Mouse (Mus musculus) gastrocnemius, adult 18-20 months (tissue): ENCODE data around the gene Fcrlb. TPM values are rescaled to one million over a fixed set of nuclear protein-coding genes. Genes with fewer than 3 reads are reported as not detected.

Experiments used
- DNase-seq: peaks from one replicate; pipeline ENCODE4 v3.0.0; 2021; ENCODE audit warnings: low spot score
- total RNA-seq, 2 experiments: library from RNA; stranded (reverse); gene quantifications; 2 replicates each; pipeline ENCODE4 v1.2.3; 2021

The Fcrlb gene
- total RNA-seq, 2 experiments from 2014 or later, result not detected

GRCm38 (mm10) chr1:170868905-170869283 is 43.8 kb downstream of the Fcrlb start:
- DNase-seq, result no peak

DNA sequence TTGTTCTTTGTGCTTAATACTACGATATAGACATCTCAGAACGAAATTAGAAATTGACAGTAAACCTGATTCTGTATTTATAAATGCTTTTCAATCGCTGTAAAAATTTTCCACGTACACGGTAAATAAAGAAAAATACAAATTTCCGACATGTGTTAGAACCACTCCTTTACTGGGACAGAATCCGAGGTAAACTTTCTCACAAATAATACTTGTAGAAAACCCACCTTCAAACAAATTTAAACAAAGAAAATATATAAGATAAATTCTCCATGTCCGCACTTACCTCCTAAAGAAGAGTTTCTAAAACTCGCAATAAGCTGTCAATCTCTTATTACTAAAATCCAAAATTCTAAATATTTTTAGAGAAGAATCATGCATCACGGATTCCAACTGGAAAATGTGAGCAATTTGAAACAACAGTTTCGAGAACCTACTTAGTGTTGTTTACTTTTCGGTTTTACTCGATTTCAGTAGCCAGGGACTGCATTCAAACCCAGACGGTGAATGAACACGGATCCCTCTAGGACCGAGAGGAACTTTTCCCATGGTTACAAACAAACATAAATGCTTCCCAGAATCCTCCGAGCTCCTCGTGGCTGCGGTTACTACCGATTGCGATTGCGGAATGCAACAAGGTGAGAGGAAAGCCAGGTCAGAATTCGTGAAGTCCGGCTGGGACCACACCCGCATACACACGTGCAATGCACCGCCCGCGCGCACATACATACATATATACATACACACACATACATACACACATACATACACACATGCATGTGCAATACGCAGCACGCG is 44.4 kb downstream of the Fcrlb start:
- DNase-seq, result peak; percentile 75

DNA sequence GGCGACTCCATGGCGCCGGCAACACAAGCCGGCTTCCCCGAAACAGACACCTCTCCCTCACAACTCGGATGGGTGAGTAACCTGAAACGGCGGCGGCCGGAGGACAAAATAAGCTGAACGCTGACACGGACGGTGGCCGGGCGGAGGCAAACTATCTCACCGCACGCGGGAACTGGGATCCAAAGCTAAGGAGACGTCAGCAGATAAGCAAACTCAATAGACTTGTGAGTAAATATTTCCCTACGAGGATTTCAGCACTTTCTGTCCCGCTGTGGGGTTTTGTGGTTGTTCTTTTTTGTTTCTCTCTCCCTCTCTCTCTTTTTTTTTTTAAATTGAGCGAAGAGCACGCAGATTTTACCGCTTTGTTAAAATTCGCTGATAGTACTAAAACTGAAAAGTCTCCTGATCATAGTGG is 45.0 kb downstream of the Fcrlb start, which contains the start of gene Atf6:
Gene Atf6, minus strand, starts transcription at position 81 of the 415 bp plus-strand sequence.
- peak; percentile 97 for DNase-seq

- DNase-seq, result peak; percentile 34
These were observed 45.6 kb downstream of the Fcrlb start for GRCm38 (mm10) chr1:170866992-170867690.

DNA sequence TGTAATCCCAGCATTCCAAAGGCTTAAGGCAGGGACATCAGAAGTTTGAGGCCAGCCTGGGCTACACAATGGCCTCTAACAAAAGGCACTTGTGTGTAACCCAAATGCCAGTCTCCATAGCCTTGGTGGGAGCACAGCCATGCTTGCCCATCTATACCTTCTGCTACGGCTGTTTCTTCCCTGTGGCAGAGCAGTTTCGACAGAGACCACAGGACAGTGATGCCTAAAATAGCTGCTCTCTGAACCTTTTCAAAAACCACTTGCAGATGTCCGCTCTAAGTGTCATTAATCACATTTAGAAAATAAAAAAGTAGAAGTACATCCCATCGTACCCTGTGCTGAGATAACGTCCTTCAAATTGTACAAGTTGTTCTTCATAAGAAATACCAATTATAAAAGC is 47.3 kb downstream of the Fcrlb start:
- no peak for DNase-seq

GRCm38 (mm10) chr1:170864754-170865153 is 48.0 kb downstream of the Fcrlb start:
- DNase-seq, result no peak

- DNase-seq, result no peak
These were observed 48.5 kb downstream of the Fcrlb start for GRCm38 (mm10) chr1:170864234-170864633.

DNA sequence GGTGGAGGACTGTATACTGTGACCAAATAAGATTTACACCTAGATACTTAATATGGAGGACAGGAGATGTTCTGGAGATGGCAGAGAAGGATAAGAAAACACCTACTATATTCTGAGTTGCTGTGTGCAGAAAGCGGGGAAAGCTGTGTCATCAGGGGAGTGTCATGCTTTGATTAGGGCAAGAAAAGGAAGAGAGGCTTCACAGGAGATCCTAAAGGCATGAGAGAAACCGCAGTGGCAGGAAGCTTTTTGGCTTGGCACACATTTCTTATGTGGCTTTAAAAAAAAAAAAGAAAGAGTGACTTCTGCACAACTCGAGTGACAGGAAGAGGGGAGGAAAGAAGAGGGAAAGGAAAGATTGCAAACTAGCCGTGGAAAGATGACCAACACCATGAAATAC is 49.7 kb downstream of the Fcrlb start:
- DNase-seq, result no peak

GRCm38 (mm10) chr1:170862435-170862717 is 50.4 kb downstream of the Fcrlb start:
- no peak for DNase-seq

DNA sequence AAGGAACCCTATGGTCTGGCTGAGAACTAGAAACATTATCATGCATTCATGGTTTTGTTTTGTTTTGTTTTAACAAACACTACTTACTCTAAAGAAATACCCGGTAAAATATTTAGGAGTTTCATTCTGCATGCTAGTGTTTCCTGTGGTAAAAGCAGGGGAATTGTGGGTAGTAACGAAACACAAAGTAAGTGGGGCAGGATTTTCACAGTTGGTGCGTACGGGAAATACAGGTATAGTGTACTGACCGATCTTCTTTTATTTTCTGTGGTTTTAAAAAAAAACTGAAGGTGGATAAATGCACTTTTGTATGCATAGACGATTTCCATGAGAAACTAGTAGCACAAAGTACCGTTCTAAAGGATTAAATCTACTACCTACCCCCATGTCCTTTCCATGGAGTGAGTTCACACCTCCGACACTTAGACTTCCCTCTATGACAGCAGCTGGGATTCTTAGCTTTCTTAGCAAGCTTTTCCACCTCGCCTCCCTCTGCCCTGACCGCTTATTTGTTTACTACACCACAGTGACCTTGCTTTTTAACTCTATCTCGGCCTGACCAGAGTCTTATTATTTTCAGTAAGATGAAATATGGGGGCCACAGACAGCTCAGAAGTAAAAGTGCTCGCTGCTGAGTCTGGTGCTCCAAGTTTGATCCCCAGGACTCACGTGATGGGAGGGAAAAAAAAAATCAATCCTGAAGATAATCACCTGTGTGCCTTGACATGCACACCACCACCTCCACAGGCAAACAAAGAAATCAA is 50.9 kb downstream of the Fcrlb start:
- DNase-seq, result no peak

DNA sequence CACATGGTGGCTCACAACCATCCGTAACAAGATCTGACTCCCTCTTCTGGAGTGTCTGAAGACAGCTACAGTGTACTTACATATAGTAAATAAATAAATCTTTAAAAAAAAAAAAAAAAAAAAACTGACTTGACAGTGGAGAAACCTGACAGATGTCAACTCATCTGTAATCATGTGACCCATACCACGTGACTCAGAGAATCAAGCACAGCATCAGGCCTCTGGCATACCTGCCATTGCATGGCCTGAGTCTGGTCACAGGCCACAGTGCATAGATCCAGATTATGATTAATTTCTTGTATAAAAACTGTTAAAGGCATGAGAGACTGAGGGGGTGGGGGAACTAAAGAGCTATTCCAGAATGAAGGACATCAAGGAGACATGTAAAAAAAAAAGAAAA is 53.9 kb downstream of the Fcrlb start:
- no peak for DNase-seq

DNA sequence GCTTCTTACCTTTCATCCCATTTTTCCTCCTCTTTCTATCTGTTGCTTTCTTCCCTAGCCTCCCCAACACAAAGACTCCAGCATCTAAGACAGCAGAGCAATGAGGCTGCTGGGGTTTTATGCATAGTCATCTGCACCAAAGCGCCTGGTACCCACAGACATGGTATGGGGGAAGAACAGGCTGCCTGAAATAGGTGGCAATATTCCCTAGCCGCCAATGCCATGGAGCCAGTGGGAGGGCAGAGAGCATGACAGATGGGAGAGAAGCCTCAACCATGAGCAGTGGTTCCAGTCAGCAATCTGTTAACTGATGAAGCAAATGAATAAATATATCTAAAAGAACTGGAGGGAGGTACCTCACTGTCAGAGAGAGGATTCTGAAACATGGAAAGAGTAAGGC is 55.4 kb downstream of the Fcrlb start:
- no peak for DNase-seq

Other genes with a start within 250 kb of the Fcrlb start
- 10 to 100 TPM; 17.0 to 17.7 TPM for gene Atf6, start 45.2 kb downstream of the Fcrlb start, total RNA-seq
- under 1 TPM in 1 of 2 experiments, not detected in 1; 0.47 TPM for gene Gm26620, start 27.9 kb downstream of the Fcrlb start, total RNA-seq
- gene Dusp12, start 27.4 kb downstream of the Fcrlb start, total RNA-seq, result 1 to 10 TPM; 4.1 to 5.5 TPM
- not detected for gene Fcrla, start 14.6 kb upstream of the Fcrlb start, total RNA-seq
- 1 to 10 TPM; 2.3 to 2.4 TPM for gene Fcgr2b, start 63.6 kb upstream of the Fcrlb start, total RNA-seq
- not detected for gene Fcgr4, start 106.0 kb upstream of the Fcrlb start, total RNA-seq
- 1 to 10 TPM; 1.8 to 4.4 TPM for gene Fcgr3, start 152.0 kb upstream of the Fcrlb start, total RNA-seq
- gene Cfap126, start 201.0 kb upstream of the Fcrlb start, total RNA-seq, result 1 to 10 TPM; 1.2 to 2.0 TPM
- gene Sdhc, start 237.7 kb upstream of the Fcrlb start, total RNA-seq, result 100 to 1,000 TPM; 667 to 772 TPM
- gene Mpz, start 237.8 kb upstream of the Fcrlb start, total RNA-seq, result 10 to 100 TPM; 28.7 to 29.5 TPM